Mouse (Mus musculus): ENCODE results near the gene Il1b. TPM values are rescaled to one million over a fixed set of nuclear protein-coding genes. Genes with fewer than 3 reads are reported as not detected.

Il1b gene
- total and polyA plus RNA-seq, 2 experiments from 2014 or later, result 0.27 TPM; not detected in 1

GRCm38 (mm10) chr2:129320033-129320605, 50.8 kb downstream of the Il1b start:
- Histone ChIP-seq H3K4me3 (ENCODE audit: low read depth, low read length) (no peak overlapping the region), H3K9ac (replicated peaks; ENCODE audit: low read depth, low read length) (no peak overlapping the region), H3K9me3 (replicated peaks; ENCODE audit: control insufficient read depth, low read length) (no peaks in the 10 kb centered on the region), H3K36me3 (replicated peaks; ENCODE audit: control insufficient read depth, insufficient read depth, low read length) (no peaks in the 10 kb centered on the region), H3K4me2 (ENCODE audit: low read depth, low read length) (no peak overlapping the region), H3K27ac (ENCODE audit: low read depth) (no peak overlapping the region), H3K4me1 (ENCODE audit: control insufficient read depth, insufficient read depth) (no peaks in the 10 kb centered on the region), H3K27me3 (ENCODE audit: control insufficient read depth, insufficient read depth, low read length) (no peaks in the 10 kb centered on the region)
- DNase-seq (ENCODE audit: low spot score), result no peak
- TF ChIP-seq EP300 (IDR thresholded peaks at IDR 0.05; ENCODE audit: low read depth) (no peak), CTCF (IDR thresholded peaks at IDR 0.05; ENCODE audit: low read depth) (no peak)
- 53% methylated on average over 8 of the region's 8 CpGs for WGBS
- no peak for ATAC-seq (ENCODE audit: insufficient read depth, low read depth)

GRCm38 (mm10) chr2:129315831-129316230, 55.1 kb downstream of the Il1b start:
- Histone ChIP-seq H3K27me3 (ENCODE audit: control insufficient read depth, insufficient read depth, low read length) (no peaks in the 10 kb centered on the region), H3K4me2 (ENCODE audit: low read depth, low read length) (no peak overlapping the region), H3K4me3 (ENCODE audit: low read depth, low read length) (no peak overlapping the region), H3K9me3 (replicated peaks; ENCODE audit: control insufficient read depth, low read length) (no peaks in the 10 kb centered on the region), H3K36me3 (replicated peaks; ENCODE audit: control insufficient read depth, insufficient read depth, low read length) (no peaks in the 10 kb centered on the region), H3K27ac (ENCODE audit: low read depth) (no peak overlapping the region), H3K4me1 (ENCODE audit: control insufficient read depth, insufficient read depth) (no peaks in the 10 kb centered on the region), H3K9ac (replicated peaks; ENCODE audit: low read depth, low read length) (no peak overlapping the region)
- ATAC-seq (ENCODE audit: insufficient read depth, low read depth), result no peak
- DNase-seq (ENCODE audit: low spot score), result no peak
- TF ChIP-seq CTCF (IDR thresholded peaks at IDR 0.05; ENCODE audit: low read depth), result no peak
- no peak for TF ChIP-seq EP300 (IDR thresholded peaks at IDR 0.05; ENCODE audit: low read depth)
- WGBS, result 51% methylated on average over 4 of the region's 4 CpGs

GRCm38 (mm10) chr2:129314880-129315279, 56.1 kb downstream of the Il1b start:
- 75% methylated on average over 6 of the region's 6 CpGs for WGBS
- DNase-seq (ENCODE audit: low spot score) (no peak), ATAC-seq (ENCODE audit: insufficient read depth, low read depth) (no peak)
- H3K9me3 ChIP-seq (replicated peaks; ENCODE audit: control insufficient read depth, low read length), result no peaks in the 10 kb centered on the region
- H3K9ac ChIP-seq (replicated peaks; ENCODE audit: low read depth, low read length), result no peak overlapping the region
- H3K27me3 ChIP-seq (ENCODE audit: control insufficient read depth, insufficient read depth, low read length), result no peaks in the 10 kb centered on the region
- no peak overlapping the region for H3K4me3 ChIP-seq (ENCODE audit: low read depth, low read length)
- H3K4me2 ChIP-seq (ENCODE audit: low read depth, low read length), result no peak overlapping the region
- H3K36me3 ChIP-seq (replicated peaks; ENCODE audit: control insufficient read depth, insufficient read depth, low read length), result no peaks in the 10 kb centered on the region
- H3K27ac ChIP-seq (ENCODE audit: low read depth), result no peak overlapping the region
- TF ChIP-seq CTCF (IDR thresholded peaks at IDR 0.05; ENCODE audit: low read depth), result no peak
- TF ChIP-seq EP300 (IDR thresholded peaks at IDR 0.05; ENCODE audit: low read depth), result no peak
- H3K4me1 ChIP-seq (ENCODE audit: control insufficient read depth, insufficient read depth), result no peaks in the 10 kb centered on the region

Other genes with a start within 250 kb of the Il1b start
- 9.9 and 19.4 TPM in 2 replicates for gene Chchd5, start 241.4 kb downstream of the Il1b start, total RNA-seq (2014; rRNA removed; ENCODE audit: low replicate concordance)
- gene Chchd5, start 241.4 kb downstream of the Il1b start, polyA plus RNA-seq (2015; fragmentation: Nextera tagmentation; extraction: Ambion mirVana), result 17.6 and 19.9 TPM in 2 replicates
- 37.1 and 46.8 TPM in 2 replicates for gene Slc20a1, start 172.4 kb downstream of the Il1b start, total RNA-seq (2014; rRNA removed; ENCODE audit: low replicate concordance)
- 7.0 and 8.7 TPM in 2 replicates for gene Slc20a1, start 172.4 kb downstream of the Il1b start, polyA plus RNA-seq (2015; fragmentation: Nextera tagmentation; extraction: Ambion mirVana)
- gene Ckap2l, start 73.9 kb downstream of the Il1b start, total RNA-seq (2014; rRNA removed; ENCODE audit: low replicate concordance), result 16.2 and 28.9 TPM in 2 replicates
- gene Ckap2l, start 73.9 kb downstream of the Il1b start, polyA plus RNA-seq (2015; fragmentation: Nextera tagmentation; extraction: Ambion mirVana), result 12.3 and 12.6 TPM in 2 replicates
- gene Il1a, start 61.2 kb downstream of the Il1b start, total RNA-seq (2014; rRNA removed; ENCODE audit: low replicate concordance), result 1.4 TPM in 1 of 2 replicates, not detected in the other
- 0.12 and 0.30 TPM in 2 replicates for gene Il1a, start 61.2 kb downstream of the Il1b start, polyA plus RNA-seq (2015; fragmentation: Nextera tagmentation; extraction: Ambion mirVana)
- not detected in 2 replicates for gene F830045P16Rik, start 165.5 kb upstream of the Il1b start, total RNA-seq (2014; rRNA removed; ENCODE audit: low replicate concordance)
- gene F830045P16Rik, start 165.5 kb upstream of the Il1b start, polyA plus RNA-seq (2015; fragmentation: Nextera tagmentation; extraction: Ambion mirVana), result not detected in 2 replicates
- 17.0 and 43.9 TPM in 2 replicates for gene Sirpa, start 221.7 kb upstream of the Il1b start, total RNA-seq (2014; rRNA removed; ENCODE audit: low replicate concordance)
- 8.8 and 10.8 TPM in 2 replicates for gene Sirpa, start 221.7 kb upstream of the Il1b start, polyA plus RNA-seq (2015; fragmentation: Nextera tagmentation; extraction: Ambion mirVana)